Mouse (Mus musculus): ENCODE results near the gene Tlx2.

Gene Tlx2

DNA sequence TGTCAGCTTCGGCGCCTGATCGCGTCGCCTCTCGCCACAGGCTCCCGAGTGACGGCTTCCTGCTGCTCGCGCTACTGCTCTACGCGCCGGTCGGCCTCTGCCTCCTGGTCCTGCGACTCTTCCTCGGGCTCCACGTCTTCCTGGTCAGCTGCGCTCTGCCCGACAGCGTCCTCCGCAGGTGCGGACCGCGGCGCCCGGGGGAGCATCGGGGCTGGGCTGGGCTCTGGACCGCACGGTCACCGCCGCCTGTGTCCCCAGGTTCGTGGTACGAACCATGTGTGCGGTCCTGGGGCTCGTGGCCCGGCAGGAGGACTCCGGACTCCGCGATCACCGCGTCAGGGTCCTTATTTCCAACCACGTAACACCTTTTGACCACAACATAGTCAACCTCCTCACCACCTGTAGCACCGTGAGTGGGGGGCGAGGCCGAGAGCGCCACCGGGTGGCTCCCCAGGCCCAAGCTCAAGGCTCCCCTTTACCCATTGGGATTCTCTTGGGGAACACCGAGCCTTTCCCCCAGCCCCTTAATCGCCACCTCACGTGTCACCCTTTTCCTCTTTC, 15.1 kb downstream of the Tlx2 start, which contains the start of gene Htra2:
Htra2 (minus strand) TSS at position 403 of the 561 bp plus-strand sequence.
- DNase-seq (ENCODE audit: low spot score in 2 of 2), result peak; percentile 28 to 35

- DNase-seq (ENCODE audit: low spot score in 2 of 2), result peak; percentile 96 to 97
Measured at GRCm38 (mm10) chr6:83054074-83054851, 15.8 kb downstream of the Tlx2 start, which contains the start of gene Aup1. Gene Aup1, plus strand, starts transcription at chr6:83054521.

- peak in 1 of 2 experiments; percentile 26 for DNase-seq (ENCODE audit: low spot score in 2 of 2)
Measured at GRCm38 (mm10) chr6:83053136-83053960, 16.7 kb downstream of the Tlx2 start.

- no peak for DNase-seq (ENCODE audit: low spot score in 2 of 2)
Measured at GRCm38 (mm10) chr6:83049367-83049766, 20.7 kb downstream of the Tlx2 start.

GRCm38 (mm10) chr6:83044742-83045141, 25.4 kb downstream of the Tlx2 start:
- peak; percentile 54 to 59 for DNase-seq (ENCODE audit: low spot score in 2 of 2)

DNA sequence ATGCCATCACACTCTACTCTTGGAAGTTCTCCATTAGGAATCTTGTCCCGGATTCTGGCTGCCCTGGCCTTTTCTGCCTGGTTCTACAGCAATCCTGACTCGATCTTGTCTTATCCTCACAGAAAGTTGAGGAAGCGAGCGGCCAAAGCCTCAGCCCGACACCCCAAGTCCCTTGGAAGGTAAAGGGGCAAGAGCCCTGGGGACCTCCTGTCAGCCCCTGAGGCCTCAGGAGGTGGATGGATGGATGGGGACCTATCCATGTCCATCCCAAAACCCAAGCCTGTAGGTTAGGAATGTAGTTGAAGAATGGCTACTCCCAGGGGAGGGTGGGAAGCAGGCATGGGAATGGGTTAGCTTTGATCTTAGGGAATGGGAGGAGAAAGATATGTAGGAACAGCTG, 26.1 kb downstream of the Tlx2 start:
- DNase-seq (ENCODE audit: low spot score in 2 of 2), result no peak

DNA sequence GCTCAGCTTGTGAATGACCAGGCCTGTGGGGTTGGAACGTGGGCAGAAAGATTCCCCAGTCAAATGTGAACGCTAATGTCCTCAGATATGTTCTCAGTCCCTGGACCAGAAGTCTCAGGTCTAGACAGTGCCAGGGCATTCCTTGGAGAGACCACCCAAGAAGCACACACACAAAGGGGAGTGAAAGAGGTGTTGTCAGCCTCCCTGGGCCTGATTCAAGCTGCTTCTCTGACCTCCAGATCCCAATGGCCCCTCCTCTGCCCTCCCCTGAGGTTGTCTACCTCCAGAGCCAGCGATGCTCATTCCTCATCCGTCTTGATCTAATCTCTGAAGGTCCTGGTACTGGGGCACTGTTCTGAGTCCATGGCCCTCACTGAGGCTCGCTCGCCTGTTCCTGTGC, 26.5 kb downstream of the Tlx2 start:
- DNase-seq (ENCODE audit: low spot score in 2 of 2), result no peak

GRCm38 (mm10) chr6:83040601-83041000, 29.5 kb downstream of the Tlx2 start:
- DNase-seq (ENCODE audit: low spot score in 2 of 2), result no peak

GRCm38 (mm10) chr6:83038496-83039012, 31.5 kb downstream of the Tlx2 start:
- peak; percentile 89 to 91 for DNase-seq (ENCODE audit: low spot score in 2 of 2)

- no peak for DNase-seq (ENCODE audit: low spot score in 2 of 2)
Measured at GRCm38 (mm10) chr6:83037188-83037587, 32.9 kb downstream of the Tlx2 start.

GRCm38 (mm10) chr6:83034463-83035055, 35.5 kb downstream of the Tlx2 start:
- no peak for DNase-seq (ENCODE audit: low spot score in 2 of 2)

DNA sequence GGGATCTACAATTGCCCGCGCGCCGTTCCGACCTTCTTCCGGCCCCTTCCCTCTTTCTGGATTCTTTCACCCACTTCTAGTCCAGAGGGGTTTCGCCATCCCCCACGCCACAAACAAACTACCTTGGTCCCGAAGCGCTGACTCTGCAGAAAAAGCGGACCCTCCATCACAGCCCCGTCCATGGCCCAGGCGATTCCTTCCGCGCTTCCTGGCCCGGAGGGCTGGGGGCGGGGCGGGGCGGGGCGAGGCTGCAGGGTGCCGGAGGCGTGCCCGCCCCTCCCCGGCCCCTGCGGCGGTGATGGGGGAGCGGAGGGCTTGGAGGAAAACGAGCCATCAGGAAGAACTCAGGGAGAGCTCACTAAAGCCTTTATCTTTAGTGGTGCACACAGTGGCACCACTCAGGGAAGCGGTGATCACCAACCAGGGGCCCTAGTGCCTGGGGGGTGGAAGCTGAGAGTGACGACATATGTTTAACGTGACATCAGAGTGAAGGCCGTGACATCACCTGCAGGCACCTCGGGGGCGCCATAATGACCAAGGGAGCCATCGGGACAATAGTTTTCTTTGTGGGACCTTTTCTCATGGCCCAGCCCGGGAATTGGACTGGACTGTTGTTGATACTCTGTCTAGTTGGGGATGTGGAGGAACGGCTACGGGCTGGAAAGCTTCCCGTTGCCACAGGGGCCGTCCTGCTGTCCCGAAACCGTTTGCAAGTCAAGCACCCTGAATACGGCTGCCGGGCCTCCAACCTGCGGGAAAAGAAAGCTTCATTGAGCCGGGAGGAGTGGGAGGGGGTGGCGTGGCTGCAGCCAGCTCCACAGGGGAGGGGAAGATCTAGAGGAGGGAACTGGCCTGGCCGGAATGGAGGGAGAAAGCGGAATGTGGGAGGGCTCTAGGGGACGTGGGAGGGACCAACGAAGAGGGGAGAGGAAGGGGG, 36.6 kb downstream of the Tlx2 start, which contains the start of the genes Dok1 and Loxl3:
Dok1 (minus strand) TSS at position 223 of the 937 bp plus-strand sequence.
Loxl3 (plus strand) TSS at position 925 of the 937 bp plus-strand sequence.
- DNase-seq (ENCODE audit: low spot score in 2 of 2), result peak; percentile 76 to 78

DNA sequence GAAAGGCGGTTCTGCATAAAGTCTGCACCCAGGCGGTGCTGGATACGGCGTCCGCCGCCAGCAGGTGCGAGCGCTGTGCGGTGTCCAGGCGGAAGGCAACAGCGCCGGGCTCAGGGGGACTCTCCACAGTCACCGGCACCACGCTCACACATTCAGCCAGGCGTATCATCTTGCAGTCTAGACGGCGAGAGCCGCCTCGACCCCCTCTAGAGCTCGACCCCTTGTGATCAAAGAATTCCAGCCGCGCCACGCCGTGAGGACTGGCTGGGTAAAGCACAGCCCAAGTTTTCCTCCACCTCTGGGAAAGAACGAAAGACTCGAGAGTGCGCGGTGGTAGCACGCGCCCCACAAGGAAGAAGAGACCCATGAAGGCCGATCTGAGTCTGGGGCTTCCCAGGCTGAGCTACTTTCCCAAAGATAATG, 37.3 kb downstream of the Tlx2 start:
- peak; percentile 29 for DNase-seq (ENCODE audit: low spot score in 2 of 2)

DNA sequence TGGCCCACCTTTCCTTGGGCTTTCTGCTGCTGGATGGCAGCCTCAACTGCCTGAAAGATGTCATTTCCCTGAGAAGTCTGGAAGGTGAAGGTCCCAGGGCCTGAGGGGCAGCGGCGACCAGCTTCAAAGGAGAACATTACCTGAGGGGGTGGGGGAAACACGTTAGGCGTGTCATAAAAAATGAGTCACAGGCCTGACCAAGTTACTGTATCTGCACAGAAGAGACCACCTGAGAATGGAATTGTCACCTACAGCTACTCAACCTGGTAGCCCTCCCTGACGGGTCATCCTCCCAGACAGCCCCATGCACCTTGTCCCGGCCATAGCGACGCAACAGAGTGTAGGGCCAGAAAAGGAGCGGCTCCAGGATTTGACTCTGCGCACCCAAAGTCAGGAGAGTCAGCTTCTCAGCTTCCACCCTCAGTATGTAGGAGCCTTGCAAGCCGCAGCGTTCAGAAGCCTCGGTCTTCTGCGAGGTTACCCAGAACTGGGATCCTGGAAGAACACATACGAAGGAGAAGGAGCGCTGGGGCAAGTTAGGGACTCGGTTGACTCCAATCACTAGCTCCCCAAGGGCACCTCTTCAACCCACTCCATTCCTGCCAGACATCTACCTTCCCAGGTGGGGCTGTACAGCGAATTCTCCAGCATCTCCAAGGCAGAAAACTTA, 38.0 kb downstream of the Tlx2 start:
- DNase-seq (ENCODE audit: low spot score in 2 of 2), result no peak

DNA sequence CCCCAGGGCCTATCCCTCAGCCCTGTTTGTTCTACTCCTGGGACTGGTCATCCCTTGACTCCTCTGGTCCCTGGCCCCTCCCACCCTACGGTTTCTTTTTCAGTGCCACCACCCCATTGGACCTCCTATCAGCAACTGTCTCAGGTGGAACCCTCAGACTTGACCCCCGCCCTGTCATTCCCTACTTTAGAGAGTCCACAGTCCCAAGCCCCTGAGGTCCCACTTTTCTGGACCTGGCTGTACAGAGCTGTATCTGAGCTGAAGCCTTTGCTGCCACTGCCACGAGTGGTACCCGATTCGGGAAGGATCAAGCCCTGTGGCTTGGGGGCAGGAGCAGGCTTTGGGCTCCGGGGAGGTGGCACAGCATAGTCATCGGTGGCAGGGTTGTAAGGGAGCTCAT, 39.0 kb downstream of the Tlx2 start:
- DNase-seq (ENCODE audit: low spot score in 2 of 2), result no peak

DNA sequence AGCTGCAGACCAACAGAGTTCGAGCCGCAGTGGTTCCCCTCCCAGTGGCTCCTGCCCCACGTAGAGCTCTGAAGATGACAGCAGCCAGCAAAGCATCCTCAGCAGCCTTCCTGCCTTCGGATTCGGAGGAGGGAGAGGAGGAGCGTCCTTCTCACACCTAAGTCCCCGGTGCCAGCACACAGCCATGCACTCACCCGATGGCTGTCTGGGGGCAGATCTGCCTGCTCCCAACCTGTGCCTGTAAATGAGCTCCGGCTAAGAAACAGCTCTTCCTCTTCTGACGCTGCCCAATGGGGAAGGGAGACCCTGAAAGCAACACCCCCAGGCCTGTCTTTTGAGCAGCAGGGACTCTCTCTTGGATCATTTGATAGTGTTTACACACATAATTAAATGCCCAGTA, 40.3 kb downstream of the Tlx2 start:
- no peak for DNase-seq (ENCODE audit: low spot score in 2 of 2)

DNA sequence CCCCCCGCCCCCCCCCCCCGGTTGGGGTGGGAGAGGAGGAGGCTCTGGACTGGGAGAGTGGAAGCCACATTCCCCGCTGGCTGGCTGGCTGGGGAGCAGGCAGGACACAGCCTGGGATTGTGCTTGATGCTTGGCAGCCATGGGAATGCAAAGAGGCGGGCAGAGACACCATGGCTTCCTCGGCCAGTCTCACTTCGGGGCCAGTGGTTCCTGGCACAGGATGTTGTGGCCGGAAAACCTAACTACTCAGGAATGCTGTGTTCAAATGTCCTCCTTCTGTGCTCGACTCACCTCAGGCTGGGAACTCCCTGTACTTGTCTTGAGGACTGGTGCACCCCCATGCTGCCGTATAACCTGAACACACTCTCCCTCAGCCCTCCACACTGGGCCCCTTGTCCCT, 42.4 kb downstream of the Tlx2 start:
- DNase-seq (ENCODE audit: low spot score in 2 of 2), result no peak

- no peak for DNase-seq (ENCODE audit: low spot score in 2 of 2)
Measured at GRCm38 (mm10) chr6:83027293-83027692, 42.8 kb downstream of the Tlx2 start.

DNA sequence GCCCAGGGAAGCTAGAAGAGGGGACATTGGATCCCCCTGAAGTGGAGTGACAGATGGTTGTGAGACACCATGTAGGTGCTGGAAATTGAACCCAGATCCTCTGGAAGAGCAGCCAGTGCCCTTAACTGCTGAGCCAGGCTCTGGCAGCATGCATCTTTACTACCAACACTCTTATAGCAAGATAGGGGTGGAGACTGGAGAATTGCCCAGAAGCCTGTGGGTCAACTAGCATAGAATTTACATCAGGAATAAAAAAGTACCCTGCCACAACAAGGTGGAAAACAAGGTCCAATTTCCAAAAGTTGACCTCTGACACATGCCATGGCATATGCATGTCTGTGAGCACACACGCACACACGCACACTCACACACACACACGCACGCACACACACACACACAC, 44.9 kb downstream of the Tlx2 start:
- no peak for DNase-seq (ENCODE audit: low spot score in 2 of 2)

DNA sequence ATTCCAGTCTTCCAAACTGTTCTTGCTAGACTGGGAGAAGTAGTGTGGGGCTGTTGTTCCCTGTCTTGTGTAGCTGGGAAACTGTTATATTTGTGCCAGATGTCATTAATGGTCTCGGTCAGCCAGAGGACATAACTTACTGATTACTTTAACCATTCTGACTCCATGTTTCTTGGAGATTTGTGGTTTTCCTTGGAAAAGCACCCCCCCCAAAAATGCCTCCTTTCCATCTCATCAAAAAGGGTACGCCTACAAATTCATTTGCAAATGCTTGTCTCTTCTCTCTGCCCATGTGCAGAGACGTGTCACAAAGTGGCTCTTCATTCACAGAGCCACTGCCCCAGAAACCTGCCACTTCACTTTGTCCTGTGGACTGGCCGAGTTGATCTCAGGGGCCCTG, 45.7 kb downstream of the Tlx2 start:
- no peak for DNase-seq (ENCODE audit: low spot score in 2 of 2)
